Mouse (Mus musculus) naive thymus-derived CD4-positive, alpha-beta T cell, adult 2 months (primary cell): ENCODE data around the gene Fbxl14.
A peak's percentile ranks its signal among the peaks of the same experiment; 100 is the strongest.

Experiments
- DNase-seq: peaks from one replicate; pipeline ENCODE4 v3.0.0-alpha.2; 2011; ENCODE audit warnings: low read depth

The Fbxl14 gene

DNA sequence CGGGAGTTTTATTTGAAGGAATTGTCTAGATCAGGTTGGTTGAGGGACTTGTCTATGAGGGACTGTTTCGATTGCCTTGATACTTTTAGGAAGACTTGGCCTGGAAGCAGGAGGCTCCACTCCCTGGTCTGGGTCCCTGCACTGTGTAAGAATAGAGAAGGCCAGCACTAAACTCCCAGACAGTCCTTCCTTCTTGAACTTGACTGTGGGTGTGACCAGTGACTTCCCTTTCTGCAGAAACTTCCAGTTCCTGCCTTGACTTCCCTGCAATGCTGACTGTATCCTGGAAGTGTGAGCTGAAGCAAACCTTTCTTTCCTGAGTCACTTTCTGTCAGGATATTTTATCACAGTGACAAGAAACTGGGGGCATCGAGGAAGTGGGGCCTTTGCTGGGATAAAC lies 8.7 kb upstream of the Fbxl14 start:
- no peak for DNase-seq

DNA sequence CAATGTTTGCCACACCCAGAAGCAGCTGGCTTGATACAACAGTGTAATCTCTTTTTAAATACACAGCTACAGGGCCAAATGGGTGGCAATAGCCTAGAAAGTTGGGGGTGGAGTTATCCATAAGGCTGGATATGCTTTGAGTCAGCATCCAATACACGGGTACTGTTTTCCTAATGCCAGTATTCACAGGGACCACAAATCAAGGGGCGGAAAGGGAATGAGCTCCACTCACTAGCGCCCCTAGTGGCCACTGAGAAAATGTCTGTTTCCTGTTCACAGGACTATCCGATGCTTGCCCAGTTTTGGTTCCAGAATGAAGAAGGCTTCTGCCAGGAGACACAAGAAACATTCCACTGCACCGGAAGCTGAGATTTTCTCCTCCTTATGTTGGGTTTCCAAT lies 7.3 kb upstream of the Fbxl14 start:
- peak; percentile 79 for DNase-seq

DNA sequence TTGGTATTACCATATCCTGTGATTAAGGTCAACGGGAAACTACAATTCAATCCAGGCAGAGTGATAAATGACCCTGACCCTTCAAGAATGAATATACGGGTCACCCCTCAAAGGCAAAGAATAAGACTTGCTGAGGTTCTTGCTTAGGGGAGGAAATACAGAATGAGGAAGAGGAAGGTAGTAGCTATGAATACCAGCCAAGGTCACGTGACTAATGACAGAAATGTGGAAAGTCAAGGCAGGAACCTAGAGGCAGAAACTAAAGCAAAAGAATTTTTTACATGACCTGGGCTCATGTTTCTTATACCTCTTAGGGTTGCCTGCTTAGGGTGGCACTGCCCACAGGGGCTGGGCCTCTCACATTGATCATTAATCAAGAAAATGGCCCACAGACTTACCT lies 6.8 kb upstream of the Fbxl14 start:
- no peak for DNase-seq

DNA sequence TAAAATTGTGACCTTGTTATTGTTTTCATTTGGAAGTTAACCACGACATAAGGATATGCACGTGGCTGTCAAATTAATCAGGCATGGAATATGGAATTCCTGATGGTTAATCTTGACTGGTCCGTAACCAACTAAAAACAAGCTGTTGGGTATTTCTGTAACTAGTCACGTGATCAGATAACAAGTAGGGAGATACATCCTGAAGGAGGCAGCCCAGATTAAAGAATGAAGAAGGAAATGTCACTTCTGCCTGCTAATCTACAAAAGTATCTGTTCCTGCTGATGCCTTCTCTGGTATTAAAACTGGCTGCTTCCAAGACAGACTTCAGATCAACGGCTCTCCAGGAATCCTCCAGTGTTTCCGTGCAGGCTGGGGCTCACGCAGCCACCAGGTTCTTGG lies 6.0 kb upstream of the Fbxl14 start:
- DNase-seq = no peak

DNA sequence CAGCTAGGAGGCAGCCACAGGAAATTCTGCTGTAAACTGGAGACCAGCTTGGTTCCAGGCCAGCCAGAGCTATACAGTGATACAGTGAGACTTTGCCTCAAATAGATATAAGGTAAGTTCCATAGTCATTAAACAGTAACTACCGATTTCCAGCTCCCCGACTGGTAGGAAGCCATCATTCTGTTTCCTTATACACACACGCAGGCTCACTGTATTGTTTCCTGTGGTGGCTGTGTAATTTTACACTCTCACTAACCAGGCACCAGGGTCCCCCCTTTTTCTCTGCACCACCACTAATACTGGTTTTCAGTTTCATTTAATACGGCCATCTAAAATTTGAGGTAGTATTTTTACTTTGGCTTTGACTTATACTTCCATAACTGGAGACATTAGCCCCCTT lies 5.5 kb upstream of the Fbxl14 start:
- no peak for DNase-seq

DNA sequence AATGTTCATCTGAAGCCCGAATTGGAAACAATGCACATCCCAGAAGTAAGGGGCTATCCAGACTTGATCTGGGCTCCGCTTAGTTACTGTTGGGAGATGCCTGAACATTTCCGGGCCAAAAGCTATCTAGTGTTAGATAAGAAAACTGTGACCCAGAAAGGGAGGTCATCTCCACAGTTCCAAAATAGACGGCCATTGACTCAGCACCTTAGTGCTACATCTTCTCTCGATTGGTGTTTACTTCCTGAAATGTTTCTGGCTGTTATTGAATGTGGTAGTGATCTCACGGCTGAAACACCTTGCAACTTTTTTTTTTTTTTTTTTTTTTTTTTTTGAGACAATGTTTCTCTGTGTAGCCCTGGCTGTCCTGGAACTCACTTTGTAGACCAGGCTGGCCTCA lies 3.5 kb upstream of the Fbxl14 start:
- DNase-seq = no peak

DNA sequence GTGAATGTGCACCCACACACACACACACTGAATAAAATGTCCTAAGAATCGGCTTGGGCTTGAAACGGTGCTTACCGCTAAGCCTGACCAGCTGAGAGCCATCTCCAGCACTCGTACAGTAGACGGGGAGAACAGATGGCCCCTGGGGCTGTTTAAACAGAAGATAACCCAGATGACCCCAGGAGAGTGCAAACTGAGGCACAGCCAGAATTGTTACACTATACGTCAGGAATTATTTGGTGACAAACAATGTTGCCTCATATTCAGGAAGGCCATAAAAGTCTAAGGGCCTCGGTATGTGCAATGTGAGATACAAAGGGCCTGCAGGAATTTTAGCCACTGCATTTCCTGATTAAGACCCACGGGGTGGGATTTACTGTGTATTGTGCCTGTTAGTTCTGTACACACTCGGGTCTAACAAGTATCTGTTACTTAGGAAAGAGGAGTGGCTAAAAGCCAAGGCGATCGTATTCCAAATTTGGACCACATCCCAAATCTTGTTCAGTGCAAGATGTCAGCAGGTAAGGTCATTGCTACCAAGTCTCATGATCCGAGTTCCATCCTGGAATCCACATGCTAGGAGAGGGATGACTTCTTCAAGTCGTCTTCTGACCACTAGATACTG lies 1.7 kb upstream of the Fbxl14 start:
- no peak for DNase-seq

DNA sequence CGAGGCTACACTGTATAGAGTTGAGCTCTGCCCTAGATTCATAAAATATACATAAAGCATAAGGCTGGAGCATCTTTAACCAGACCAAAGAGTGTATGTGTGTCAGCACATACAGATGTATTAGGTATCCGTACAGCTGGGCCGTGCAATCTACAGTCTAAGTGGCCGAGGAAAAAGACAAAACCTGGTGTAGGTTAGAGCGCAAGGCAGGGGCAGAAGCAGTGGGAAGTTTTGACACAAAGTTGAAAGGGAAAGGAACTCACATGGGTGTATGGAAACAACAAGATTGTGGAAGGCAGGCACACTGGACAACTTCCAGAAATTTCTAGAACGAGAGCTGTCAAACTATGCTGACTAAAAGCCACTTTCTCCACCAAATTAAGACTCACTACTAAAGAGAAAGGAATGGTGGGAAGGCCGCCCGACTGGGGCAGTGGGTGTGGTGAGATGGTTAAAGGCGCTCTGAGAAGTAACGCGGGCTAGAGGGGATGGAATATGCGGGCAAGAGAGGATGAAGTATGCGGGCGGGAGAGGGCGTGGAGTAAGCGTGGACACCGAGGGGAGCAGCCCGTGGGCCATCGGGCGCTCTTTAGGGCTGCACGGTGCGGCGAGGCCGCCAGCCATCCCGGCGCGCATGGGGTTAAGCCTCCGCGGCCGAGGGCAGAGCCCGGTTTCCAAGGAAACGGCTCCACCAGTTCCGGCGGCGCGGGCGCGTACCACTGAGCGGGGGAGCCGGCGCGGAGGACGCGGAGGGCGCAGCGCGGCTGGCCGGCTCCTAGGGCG lies 717 bp upstream of the Fbxl14 start:
- peak; percentile 86 for DNase-seq

DNA sequence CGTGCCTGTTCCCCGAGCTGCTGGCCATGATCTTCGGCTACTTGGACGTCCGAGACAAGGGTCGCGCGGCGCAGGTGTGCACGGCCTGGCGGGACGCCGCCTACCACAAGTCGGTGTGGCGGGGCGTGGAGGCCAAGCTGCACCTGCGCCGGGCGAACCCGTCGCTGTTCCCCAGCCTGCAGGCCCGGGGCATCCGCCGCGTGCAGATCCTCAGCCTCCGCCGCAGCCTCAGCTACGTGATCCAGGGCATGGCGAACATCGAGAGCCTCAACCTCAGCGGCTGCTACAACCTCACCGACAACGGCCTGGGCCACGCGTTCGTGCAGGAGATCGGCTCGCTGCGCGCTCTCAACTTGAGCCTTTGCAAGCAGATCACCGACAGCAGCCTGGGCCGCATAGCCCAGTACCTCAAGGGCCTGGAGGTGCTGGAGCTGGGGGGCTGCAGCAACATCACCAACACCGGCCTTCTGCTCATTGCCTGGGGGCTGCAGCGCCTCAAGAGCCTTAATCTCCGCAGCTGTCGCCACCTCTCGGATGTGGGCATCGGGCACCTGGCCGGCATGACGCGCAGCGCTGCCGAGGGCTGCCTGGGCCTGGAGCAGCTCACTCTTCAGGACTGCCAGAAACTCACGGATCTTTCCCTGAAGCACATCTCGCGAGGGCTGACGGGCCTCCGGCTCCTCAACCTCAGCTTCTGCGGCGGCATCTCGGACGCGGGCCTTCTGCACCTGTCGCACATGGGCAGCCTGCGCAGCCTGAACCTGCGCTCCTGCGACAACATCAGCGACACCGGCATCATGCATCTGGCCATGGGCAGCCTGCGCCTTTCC lies 623 bp downstream of the Fbxl14 start:
- peak; percentile 82 for DNase-seq

DNA sequence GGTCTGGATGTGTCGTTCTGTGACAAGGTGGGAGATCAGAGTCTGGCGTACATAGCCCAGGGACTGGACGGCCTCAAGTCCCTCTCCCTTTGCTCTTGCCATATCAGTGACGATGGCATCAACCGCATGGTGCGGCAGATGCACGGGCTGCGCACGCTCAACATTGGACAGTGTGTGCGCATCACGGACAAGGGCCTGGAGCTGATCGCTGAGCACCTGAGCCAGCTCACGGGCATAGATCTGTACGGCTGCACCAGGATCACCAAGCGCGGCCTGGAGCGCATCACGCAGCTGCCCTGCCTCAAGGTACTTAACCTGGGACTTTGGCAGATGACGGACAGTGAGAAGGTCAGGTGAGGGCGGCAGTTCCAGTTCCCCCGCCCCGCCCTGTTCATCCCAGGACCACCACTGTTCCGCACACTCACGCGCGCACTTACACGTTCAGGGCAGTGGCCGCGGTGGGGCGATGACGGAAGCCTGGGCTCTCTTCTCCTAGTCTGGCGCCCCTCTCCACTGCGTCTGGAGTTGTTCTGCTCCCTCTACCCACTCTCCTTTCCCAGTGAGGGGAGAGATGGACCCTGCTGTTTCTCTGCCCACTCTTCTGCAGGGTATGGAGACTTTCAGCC lies 1.4 kb downstream of the Fbxl14 start:
- no peak for DNase-seq

DNA sequence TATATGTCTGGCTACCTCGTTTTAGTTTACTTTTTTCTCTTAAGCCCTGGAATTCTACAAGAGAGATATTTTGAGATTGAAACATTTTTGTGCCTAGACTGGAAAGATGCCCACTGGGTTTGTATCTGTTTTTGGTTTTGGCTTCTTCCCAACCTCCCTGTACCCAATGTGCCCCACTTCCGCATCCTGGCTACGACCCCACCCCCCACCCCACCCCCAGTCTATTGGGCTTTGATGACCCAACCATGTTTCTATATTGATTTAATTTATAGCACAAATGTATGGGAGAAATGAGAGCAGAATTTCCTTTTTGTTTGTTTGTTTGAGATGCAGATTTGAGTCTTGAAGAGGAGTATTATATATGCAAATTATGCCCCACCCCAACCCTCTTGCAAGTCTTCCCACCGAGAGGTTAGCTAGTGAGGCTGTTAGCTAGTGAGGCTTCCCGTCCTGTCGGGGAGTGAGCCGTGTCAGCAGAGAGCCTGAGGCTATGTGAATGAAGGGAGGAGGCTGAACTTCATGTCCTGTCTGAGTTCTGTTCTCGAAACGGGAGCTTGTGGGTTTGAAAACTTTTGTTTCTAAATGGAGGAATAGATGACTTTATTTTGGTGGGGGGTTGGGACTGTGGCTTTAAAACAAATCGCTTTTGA lies 2.4 kb downstream of the Fbxl14 start:
- DNase-seq = peak; percentile 57

DNA sequence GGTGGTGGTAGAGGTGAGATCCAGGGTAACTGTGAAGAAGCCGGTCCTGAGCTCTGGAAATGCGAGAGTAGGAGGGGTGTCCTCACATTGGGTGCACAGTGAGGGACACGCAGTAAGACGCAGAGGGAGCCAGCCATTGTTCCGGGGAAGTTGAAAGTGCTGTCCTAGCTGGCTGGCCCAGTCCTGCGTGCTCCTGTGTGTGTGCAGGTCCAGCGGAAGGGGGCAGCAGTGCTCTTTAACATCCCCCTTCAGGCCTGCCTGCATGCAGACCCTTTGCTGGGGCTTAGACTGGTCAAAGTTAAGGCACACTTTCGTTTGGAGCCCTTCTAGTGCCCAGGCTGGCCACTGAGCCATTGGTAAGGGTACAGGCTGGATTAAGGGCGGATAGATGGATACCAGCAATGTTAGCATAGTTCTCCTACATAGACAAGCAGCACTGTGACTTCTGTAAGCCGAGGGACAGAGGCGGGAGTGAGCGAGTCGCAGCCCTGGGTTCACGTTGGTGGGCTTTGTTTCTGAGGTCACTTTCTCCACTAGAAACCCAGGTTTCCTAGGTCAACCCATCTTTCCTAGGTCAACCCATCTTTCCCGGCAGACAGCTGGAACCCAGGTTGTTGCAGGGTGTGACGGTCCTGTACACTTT lies 3.6 kb downstream of the Fbxl14 start:
- no peak for DNase-seq

DNA sequence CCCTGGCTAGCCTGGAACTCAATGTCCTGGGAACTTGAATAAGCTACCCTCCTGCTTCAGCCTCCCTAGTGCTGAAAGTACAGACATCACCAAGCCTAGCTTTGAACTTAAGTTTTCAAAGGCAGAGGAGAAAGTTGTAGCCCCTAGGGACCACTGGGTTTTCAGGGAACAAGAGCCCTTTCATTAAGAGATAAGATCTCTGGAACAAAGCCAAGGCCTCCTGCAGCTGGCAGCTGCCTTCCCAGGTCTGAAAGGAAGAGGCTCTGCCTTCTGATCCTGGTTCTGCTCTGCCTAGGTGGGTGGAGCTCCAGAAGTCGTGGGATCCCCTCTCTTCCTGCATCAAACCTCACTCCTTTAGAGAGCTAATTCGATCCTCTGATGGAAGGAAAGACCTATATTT lies 6.0 kb downstream of the Fbxl14 start:
- no peak for DNase-seq

DNA sequence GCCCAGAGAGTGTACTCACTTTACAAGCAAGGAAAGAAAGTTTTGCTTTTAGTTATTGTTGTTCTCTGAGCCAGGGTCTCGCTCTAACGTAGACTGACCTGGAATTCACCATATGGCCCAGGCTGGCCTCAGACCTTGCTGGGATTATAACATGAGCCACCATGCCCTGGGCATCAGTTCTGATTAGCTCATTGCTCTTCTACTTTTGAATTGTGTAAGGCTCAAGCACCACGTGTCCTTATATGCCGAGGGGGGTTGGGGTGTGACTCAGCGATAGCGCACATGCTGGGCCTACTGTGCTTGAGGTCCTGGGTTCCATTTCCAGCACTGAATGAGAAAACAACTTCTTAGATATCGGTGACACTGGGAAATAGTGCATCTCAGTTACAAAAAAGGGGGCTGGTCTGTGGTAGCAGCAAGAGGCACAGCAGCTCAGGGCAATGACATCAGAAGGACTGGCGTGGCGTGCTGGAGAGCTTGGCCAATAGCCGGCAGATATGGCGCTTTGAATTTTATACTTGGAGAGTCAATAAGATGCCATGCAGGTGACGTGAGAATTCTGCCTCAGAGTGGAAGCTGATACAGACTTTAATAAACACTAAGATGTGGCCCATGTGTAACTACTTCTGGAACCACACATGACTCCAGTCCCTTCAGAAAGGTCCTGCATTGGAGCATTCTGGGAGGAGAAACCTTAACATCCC lies 7.1 kb downstream of the Fbxl14 start:
- DNase-seq = no peak

DNA sequence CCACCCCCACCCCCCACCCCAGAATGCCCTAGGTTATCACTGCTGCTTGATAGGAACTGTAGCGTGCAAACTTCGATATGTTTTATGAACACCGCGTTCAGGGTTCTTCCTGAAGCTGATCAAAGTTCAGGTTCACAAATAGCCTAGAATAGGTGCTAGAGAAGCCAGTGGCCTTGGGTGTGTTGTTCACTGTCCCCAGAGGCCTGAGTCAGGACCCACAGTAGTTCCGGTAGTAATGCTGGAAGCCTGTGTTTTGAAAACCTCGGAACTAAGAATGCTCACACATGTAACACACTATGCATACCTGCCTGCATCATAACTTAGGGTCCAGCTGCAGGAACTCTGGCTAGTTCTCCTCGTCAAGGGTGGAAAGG lies 7.6 kb downstream of the Fbxl14 start:
- no peak for DNase-seq

DNA sequence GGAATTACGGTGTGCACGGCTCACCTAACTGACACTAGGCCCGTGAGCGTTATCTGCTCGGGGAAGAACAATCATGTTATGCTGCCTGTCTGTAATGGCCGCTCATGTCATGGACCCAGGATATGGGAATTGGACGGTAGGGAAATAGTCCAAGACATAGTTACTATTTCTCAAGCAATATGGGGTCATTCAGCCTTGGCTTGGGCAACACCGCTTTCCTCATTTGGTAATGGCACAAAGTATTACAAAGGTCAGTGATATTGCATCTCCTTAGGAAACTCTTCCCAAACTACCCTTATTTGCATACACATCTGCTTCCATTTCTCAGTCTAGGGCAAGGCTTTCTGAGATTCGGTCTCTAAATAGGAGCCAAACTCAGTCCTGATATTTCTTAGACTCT lies 8.2 kb downstream of the Fbxl14 start:
- DNase-seq = no peak

DNA sequence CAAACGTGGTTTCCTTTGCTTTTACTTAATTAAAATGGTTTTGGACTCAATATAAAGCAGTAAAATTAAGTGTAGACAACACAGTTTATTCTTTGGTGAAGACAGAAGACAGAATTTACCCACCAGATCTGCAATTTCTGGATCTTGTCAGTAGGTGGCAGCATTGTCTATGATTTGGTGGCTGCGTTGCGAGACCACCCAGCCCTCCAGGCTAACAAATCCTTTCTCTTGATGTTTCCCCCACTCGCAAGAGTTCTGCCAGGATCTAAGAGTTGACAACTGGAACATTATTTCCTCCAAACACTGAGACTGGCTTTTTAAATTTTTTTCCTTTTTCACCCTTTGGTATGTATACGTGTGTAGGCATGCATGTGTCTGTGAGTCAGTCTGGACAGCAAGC lies 10.3 kb downstream of the Fbxl14 start:
- DNase-seq = peak; percentile 77

DNA sequence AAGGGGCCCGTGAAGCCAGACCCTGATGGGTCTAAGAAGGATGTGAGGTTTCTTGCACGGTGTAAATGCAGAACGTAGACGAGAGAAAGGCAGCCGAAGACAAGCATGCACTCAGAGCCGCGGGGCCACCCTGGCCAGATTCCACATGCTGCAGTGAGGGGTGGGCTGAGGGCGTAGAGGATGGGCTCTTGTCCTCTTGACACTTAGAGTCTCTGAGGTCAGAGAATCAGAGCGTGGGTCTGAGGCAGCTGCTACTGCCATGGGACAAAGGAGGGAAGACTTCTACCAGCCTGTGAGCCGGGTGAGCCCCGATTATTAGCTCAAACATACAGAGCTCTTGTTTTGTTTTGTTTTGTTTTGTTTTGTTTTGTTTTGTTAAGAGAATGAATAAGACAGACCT lies 11.1 kb downstream of the Fbxl14 start:
- no peak for DNase-seq

DNA sequence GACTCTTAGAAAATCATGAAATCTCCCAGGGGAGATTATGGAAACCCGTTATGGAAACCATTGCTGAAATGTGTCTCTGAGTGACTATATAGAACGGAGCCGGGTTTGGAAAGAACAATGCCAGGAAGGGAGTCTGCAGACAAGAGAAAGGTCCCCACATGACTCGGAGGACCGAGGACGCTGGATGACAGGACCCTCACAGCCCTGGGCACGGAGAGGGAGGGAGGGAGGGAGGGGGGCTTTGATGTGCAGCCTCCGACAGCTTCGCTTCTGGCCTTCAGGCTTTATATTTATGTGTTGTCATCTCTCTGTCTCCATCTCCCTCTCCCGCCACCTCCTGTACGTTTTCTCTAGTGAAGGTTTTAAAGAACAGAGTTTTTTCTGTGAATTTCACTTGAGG lies 11.5 kb downstream of the Fbxl14 start:
- DNase-seq = no peak

DNA sequence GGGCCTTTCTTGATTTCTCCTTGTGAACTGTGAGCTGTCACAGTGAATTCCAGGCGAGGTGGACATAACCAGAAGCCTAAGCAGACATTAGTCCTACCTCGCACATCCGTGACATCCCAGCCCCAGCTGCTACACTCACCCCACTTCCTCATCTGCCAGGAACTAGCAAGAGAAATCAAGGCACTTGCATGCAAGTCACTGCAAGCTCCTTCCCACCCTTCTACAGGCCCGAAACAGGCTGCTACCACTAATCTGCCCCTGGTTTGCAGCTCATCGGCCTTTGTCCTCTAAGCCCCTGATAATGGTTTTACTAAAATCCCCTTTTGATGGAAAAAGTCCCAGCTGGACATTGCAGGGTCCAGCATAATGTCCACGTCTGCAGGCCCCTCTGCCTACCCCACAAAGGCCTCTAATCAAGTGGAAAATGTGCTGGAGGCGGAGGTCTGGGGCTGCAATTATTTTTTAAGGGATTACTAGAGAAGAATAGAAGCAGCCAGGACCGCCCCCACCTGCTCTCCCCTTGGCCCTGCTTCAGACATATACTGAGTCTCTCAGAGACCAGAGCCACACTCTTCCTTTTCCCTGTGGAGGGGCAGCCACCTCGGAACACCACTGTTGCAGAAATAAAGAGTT lies 12.6 kb downstream of the Fbxl14 start:
- no peak for DNase-seq

DNA sequence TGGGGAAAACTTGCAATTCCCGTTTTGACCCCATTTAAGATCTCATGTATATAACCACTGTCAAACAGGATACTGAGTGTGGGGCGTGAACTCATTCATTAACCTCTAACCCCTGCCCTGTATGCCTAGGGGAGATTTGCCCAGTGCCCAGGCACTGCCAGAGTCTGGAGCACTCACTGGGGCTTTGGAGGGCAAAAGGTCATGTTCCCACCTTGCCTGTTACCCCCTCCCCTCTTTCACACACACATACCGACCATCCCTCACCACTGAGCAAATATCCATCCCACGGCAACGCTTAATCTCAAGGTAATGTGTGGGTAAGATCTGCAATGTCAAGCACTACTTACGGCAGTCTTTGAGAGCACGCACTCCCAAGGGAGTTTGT lies 13.2 kb downstream of the Fbxl14 start:
- no peak for DNase-seq
